Mouse (Mus musculus) MEL (cell line): ENCODE data around the gene Lag3. TPM values are rescaled to one million over a fixed set of nuclear protein-coding genes. Genes with fewer than 3 reads are reported as not detected.
A peak's percentile ranks its signal among the peaks of the same experiment; 100 is the strongest.

Source experiments
- DNase-seq: peaks from one replicate; pipeline ENCODE4 v3.0.0; 2011; ENCODE audit warnings: low read depth, low spot score
- H3K27ac ChIP-seq: 2 replicates; pipeline ENCODE4 v1.5.1; 2012; ENCODE audit warnings: low read depth, mild to moderate bottlenecking, control low read depth, low read length, moderate library complexity; ENCODE audit not compliant: control insufficient read depth
- H3K27me3 ChIP-seq, 2 experiments: fragments of 150-350 bp in 1 of 2; sonication (generic) in 1 of 2; 2 replicates each; pipeline ENCODE4 v1.6.1; 2012; ENCODE audit warnings: low read length in 2 of 2, mild to moderate bottlenecking in 2 of 2, improper control_type of control experiment in 1 of 2, moderate library complexity in 1 of 2; ENCODE audit not compliant: insufficient read depth in 2 of 2, control insufficient read depth in 1 of 2
- H3K36me3 ChIP-seq, 2 experiments: 2 replicates each; pipeline ENCODE4 v1.6.1; 2012 to 2014; ENCODE audit warnings: low read length in 2 of 2, improper control_type of control experiment in 1 of 2, inconsistent platforms in 1 of 2, mild to moderate bottlenecking in 1 of 2; ENCODE audit not compliant: insufficient read depth in 2 of 2, control insufficient read depth in 1 of 2
- H3K4me1 ChIP-seq, 2 experiments: fragments of 150-350 bp in 1 of 2; sonication (generic) in 1 of 2; 2 replicates each; pipeline ENCODE4 v1.6.1; 2012; ENCODE audit warnings: low read length in 2 of 2, improper control_type of control experiment in 1 of 2, mild to moderate bottlenecking in 1 of 2; ENCODE audit not compliant: insufficient read depth in 2 of 2, control insufficient read depth in 1 of 2
- H3K4me3 ChIP-seq, 2 experiments: fragments of 150-350 bp in 1 of 2; sonication (generic) in 1 of 2; 2 replicates each; pipeline ENCODE4 v1.5.1; 2012; ENCODE audit warnings: low read depth in 2 of 2, low read length in 2 of 2, mild to moderate bottlenecking in 2 of 2, moderate library complexity in 2 of 2, control low read depth in 1 of 2, improper control_type of control experiment in 1 of 2; ENCODE audit not compliant: control insufficient read depth in 1 of 2, insufficient read depth in 1 of 2
- H3K79me2 ChIP-seq: 2 replicates; pipeline ENCODE4 v1.6.1; 2012; ENCODE audit warnings: mild to moderate bottlenecking, low read length, moderate library complexity; ENCODE audit not compliant: control insufficient read depth, poor library complexity, insufficient read depth
- H3K9ac ChIP-seq: 2 replicates; pipeline ENCODE4 v1.6.1; 2012; ENCODE audit warnings: low read depth, mild to moderate bottlenecking, control low read depth, low read length, moderate library complexity; ENCODE audit not compliant: control insufficient read depth, poor library complexity, severe bottlenecking
- H3K9me3 ChIP-seq: fragments of 150-350 bp; sonication (generic); replicated peaks from 2 replicates; pipeline ENCODE4 v1.6.1; 2012; ENCODE audit warnings: mild to moderate bottlenecking, low read length, improper control_type of control experiment, moderate library complexity; ENCODE audit not compliant: insufficient read depth
- CHD1 ChIP-seq: IDR thresholded peaks from 2 replicates; pipeline ENCODE4 v1.6.1; 2012; ENCODE audit warnings: low read depth, mild to moderate bottlenecking, inconsistent platforms, low read length, improper control_type of control experiment
- CHD2 ChIP-seq: IDR thresholded peaks from 2 replicates; pipeline ENCODE4 v1.6.1; 2011; ENCODE audit warnings: low read length, improper control_type of control experiment
- EP300 ChIP-seq, 2 experiments: IDR thresholded peaks; 2 replicates each; pipeline ENCODE4 v1.6.1; 2011; ENCODE audit warnings: improper control_type of control experiment in 2 of 2, low read length in 2 of 2, low read depth in 1 of 2, mild to moderate bottlenecking in 1 of 2
- ETS1 ChIP-seq: IDR thresholded peaks from 2 replicates; pipeline ENCODE4 v1.6.1; 2012; ENCODE audit warnings: low read depth, mild to moderate bottlenecking, inconsistent platforms, low read length, improper control_type of control experiment, moderate library complexity
- GABPA ChIP-seq: IDR thresholded peaks from 2 replicates; pipeline ENCODE4 v1.6.1; 2012; ENCODE audit warnings: low read depth, mild to moderate bottlenecking, inconsistent platforms, low read length, improper control_type of control experiment, moderate library complexity
- GATA1 ChIP-seq: IDR thresholded peaks from 2 replicates; pipeline ENCODE4 v1.6.1; 2011; ENCODE audit warnings: low read depth, low read length, improper control_type of control experiment
- HCFC1 ChIP-seq: IDR thresholded peaks from 2 replicates; pipeline ENCODE4 v1.6.1; 2012; ENCODE audit warnings: low read depth, mild to moderate bottlenecking, inconsistent platforms, low read length, improper control_type of control experiment, moderate library complexity
- JUND ChIP-seq: IDR thresholded peaks from 2 replicates; pipeline ENCODE4 v1.6.1; 2011; ENCODE audit warnings: low read depth, mild to moderate bottlenecking, improper control_type of control experiment, low read length
- KAT2A ChIP-seq: conservative IDR thresholded peaks from 2 replicates; pipeline ENCODE4 v1.6.1; 2012; ENCODE audit warnings: low read depth, low read length, improper control_type of control experiment, inconsistent platforms
- MAFK ChIP-seq: IDR thresholded peaks from 2 replicates; pipeline ENCODE4 v1.6.1; 2011; ENCODE audit warnings: low read depth, mild to moderate bottlenecking, low read length, improper control_type of control experiment, borderline replicate concordance
- MAX ChIP-seq: IDR thresholded peaks from 2 replicates; pipeline ENCODE4 v1.6.1; 2011; ENCODE audit warnings: low read length, improper control_type of control experiment
- MXI1 ChIP-seq: IDR thresholded peaks from 2 replicates; pipeline ENCODE4 v1.6.1; 2011; ENCODE audit warnings: mild to moderate bottlenecking, low read depth, low read length, improper control_type of control experiment
- MYB ChIP-seq: IDR thresholded peaks from 2 replicates; pipeline ENCODE4 v1.6.1; 2011; ENCODE audit warnings: mild to moderate bottlenecking, low read depth, low read length, improper control_type of control experiment
- NELFE ChIP-seq: IDR thresholded peaks from 2 replicates; pipeline ENCODE4 v1.6.1; 2011; ENCODE audit warnings: low read depth, low read length, improper control_type of control experiment
- NRF1 ChIP-seq: IDR thresholded peaks from 2 replicates; pipeline ENCODE4 v1.6.1; 2014; ENCODE audit warnings: low read depth, mild to moderate bottlenecking, inconsistent platforms, low read length, improper control_type of control experiment, moderate library complexity; ENCODE audit not compliant: poor library complexity, insufficient read depth, severe bottlenecking
- POLR2AphosphoS2 ChIP-seq: IDR thresholded peaks from 2 replicates; pipeline ENCODE4 v1.6.1; 2011; ENCODE audit warnings: low read length, improper control_type of control experiment
- POLR2AphosphoS5 ChIP-seq: IDR thresholded peaks from 2 replicates; pipeline ENCODE4 v1.6.1; 2012; ENCODE audit warnings: low read depth, borderline replicate concordance, mild to moderate bottlenecking, inconsistent platforms, low read length, moderate library complexity, mixed read lengths
- RAD21 ChIP-seq: IDR thresholded peaks from 2 replicates; pipeline ENCODE4 v1.6.1; 2011; ENCODE audit warnings: mild to moderate bottlenecking, low read depth, low read length, improper control_type of control experiment
- USF2 ChIP-seq, 2 experiments: IDR thresholded peaks; 2 replicates each; pipeline ENCODE4 v1.6.1; 2011 to 2012; ENCODE audit warnings: improper control_type of control experiment in 2 of 2, low read length in 2 of 2, borderline replicate concordance in 1 of 2, inconsistent platforms in 1 of 2, low read depth in 1 of 2, mild to moderate bottlenecking in 1 of 2; ENCODE audit not compliant: insufficient read depth in 1 of 2
- ZC3H11A ChIP-seq: IDR thresholded peaks from 2 replicates; pipeline ENCODE4 v1.6.1; 2012; ENCODE audit warnings: low read depth, mild to moderate bottlenecking, inconsistent platforms, low read length, improper control_type of control experiment
- ZKSCAN1 ChIP-seq: IDR thresholded peaks from 2 replicates; pipeline ENCODE4 v1.6.1; 2012; ENCODE audit warnings: low read depth, mild to moderate bottlenecking, inconsistent platforms, low read length, improper control_type of control experiment, moderate library complexity
- polyA plus RNA-seq, 2 experiments: library from polyadenylated mRNA; stranded (reverse) in 1 of 2; unstranded in 1 of 2; fragments of >175 nt in 1 of 2; fragments of >200 nt in 1 of 2; gene quantifications; 2 replicates each; pipeline versions ENCODE4 v1.2.1 to v1.2.4; 2012; ENCODE audit warnings: low replicate concordance in 2 of 2, low read depth in 1 of 2; ENCODE audit not compliant: insufficient read length in 2 of 2, insufficient read depth in 1 of 2, missing spikeins in 1 of 2
- total RNA-seq: library from RNA; depleted of rRNA; stranded (reverse); fragments of 300-350 nt; gene quantifications from 2 replicates; pipeline ENCODE4 v1.2.3, GENCODE M21; 2012

Gene Lag3
- total and polyA plus RNA-seq, 3 experiments, result 0.35 to 1.3 TPM; not detected in 1

GRCm38 (mm10) chr6:124918890-124919627 lies 7.6 kb upstream of the Lag3 start:
- H3K9me3 ChIP-seq, result no peaks in the 10 kb centered on the region
- TF ChIP-seq NELFE, result no peak
- TF ChIP-seq EP300 (IDR thresholded peaks at IDR 0.05; ENCODE audit: low read depth in 1 of 2, low read length in 2 of 2), result no peak
- TF ChIP-seq ZC3H11A, result no peak
- TF ChIP-seq MAX, result 0 out of 2 replicates have a peak, but pooled peaks have one; percentile 5
- H3K27me3 ChIP-seq, result no peaks in the 10 kb centered on the region
- DNase-seq, result peak; percentile 59
- H3K79me2 ChIP-seq, result peaks cover 6% of the 10 kb centered on the region; the same call in 1 of the 2 replicates
- peak overlapping the region in 1 of 2 experiments; percentile 39; a peak in 2 of 4 replicates for H3K4me3 ChIP-seq
- no peak overlapping the region for H3K27ac ChIP-seq
- peak overlapping the region; percentile 14; the same call in 1 of the 2 replicates for H3K9ac ChIP-seq
- H3K4me1 ChIP-seq, result peaks cover 24 to 45% of the 10 kb centered on the region in 2 experiments
- H3K36me3 ChIP-seq, result peaks cover 0 to 33% of the 10 kb centered on the region in 2 experiments; a peak in 2 of 4 replicates

DNA sequence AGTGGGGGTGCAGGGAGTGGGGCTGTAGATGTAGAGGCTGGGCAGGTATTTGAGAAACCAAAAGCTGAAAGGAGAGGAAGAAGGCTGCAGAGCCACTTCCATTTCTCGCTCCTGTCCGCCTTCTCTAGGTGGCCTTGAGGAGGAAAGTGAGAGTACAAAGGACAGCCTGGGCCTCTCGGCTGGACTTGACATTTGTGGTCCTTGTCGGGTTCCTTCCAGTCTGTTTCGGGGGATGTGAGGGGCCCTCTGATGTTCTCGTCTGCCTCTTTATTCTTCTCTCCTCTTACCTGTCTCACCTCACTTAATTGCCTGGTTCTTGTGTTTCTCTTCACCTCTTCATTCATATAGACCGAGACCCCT lies 6.8 kb upstream of the Lag3 start:
- Histone ChIP-seq H3K27ac (no peak overlapping the region), H3K79me2 (peaks cover 6% of the 10 kb centered on the region; the same call in 1 of the 2 replicates), H3K9ac (peak overlapping the region; percentile 94), H3K9me3 (no peaks in the 10 kb centered on the region), H3K4me1 (peaks cover 27 to 50% of the 10 kb centered on the region in 2 experiments), H3K4me3 (peak overlapping the region; percentile 49 to 75), H3K27me3 (no peaks in the 10 kb centered on the region), H3K36me3 (peaks cover 0 to 37% of the 10 kb centered on the region in 2 experiments; a peak in 2 of 4 replicates)
- TF ChIP-seq JUND (no peak), MYB (no peak), MXI1 (no peak), NELFE (no peak)
- no peak for DNase-seq

GRCm38 (mm10) chr6:124917518-124918330 lies 6.2 kb upstream of the Lag3 start:
- Histone ChIP-seq H3K27me3 (no peaks in the 10 kb centered on the region), H3K9ac (peak overlapping the region; percentile 94), H3K9me3 (no peaks in the 10 kb centered on the region), H3K79me2 (peaks cover 6% of the 10 kb centered on the region; the same call in 1 of the 2 replicates), H3K4me3 (peak overlapping the region; percentile 54 to 75), H3K36me3 (peaks cover 0 to 42% of the 10 kb centered on the region in 2 experiments; a peak in 2 of 4 replicates), H3K4me1 (peaks cover 28 to 56% of the 10 kb centered on the region in 2 experiments), H3K27ac (peak overlapping the region; percentile 36; the same call in 1 of the 2 replicates)
- DNase-seq, result peak; percentile 84
- TF ChIP-seq ETS1, result no peak; the same call in 1 of the 2 replicates
- TF ChIP-seq ZC3H11A, result no peak
- TF ChIP-seq USF2 (IDR thresholded peaks at IDR 0.05; ENCODE audit: borderline replicate concordance in 1 of 2, insufficient read depth in 1 of 2, low read depth in 1 of 2, low read length in 2 of 2), result no peak
- TF ChIP-seq NRF1, result 0 out of 2 replicates have a peak, but pooled peaks have one; percentile 8
- TF ChIP-seq ZKSCAN1, result no peak
- no peak for TF ChIP-seq GATA1
- no peak for TF ChIP-seq CHD1
- peak; percentile 23; the same call in 1 of the 2 replicates for TF ChIP-seq MXI1
- TF ChIP-seq POLR2AphosphoS2, result peak; percentile 51; the same call in 1 of the 2 replicates
- peak; percentile 37 for TF ChIP-seq HCFC1
- no peak for TF ChIP-seq JUND
- no peak for TF ChIP-seq KAT2A
- no peak for TF ChIP-seq POLR2AphosphoS5
- TF ChIP-seq RAD21, result no peak
- TF ChIP-seq GABPA, result no peak
- no peak for TF ChIP-seq MAFK
- TF ChIP-seq CHD2, result no peak
